Mouse (Mus musculus) CD8-positive naive resting alpha-beta T cell, adult 2 months (primary cell): ENCODE data around the gene Camk2b.
"Not testable (repeated sequence)": the region's sequence is repeated elsewhere in the genome, so short reads cannot be mapped to it uniquely, and the experiment has no call there.

Experiments
- DNase-seq, 2 experiments: peaks; one replicate each; pipeline ENCODE4 v3.0.0; 2022; ENCODE audit warnings: low read depth in 2 of 2, low spot score in 2 of 2

Gene Camk2b

DNA sequence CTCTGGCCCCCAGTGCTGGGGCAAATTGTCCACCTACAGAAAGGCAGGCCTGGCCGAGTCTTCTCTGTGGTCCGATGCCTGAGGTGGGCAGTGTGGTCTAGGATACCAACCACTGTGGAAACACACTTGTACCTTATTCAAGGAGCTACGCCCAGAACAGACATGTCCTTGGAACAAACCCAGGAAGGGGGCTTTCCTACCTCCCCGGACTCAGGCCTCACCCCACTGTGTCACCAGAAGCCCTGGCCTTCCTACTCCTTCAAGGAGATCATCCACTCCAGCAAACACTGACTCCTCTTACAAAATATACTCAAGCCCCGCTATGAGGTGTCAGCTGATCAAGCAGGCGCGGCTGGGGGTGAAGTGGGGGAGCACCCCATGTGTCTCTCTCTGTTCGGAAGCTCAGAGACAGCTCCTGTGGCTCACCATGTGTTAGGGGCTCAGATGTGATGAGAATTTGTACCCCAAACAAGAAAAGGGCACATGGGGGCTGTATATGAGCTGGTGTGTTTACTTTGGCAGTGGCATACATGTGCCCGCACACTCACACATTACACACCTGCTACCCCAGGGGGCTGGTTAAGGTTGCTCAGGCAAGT lies 49.3 kb downstream of the Camk2b start:
- no peak for DNase-seq

GRCm38 (mm10) chr11:6016368-6016767 lies 49.8 kb downstream of the Camk2b start:
- DNase-seq, result no peak

- no peak for DNase-seq
Observed at GRCm38 (mm10) chr11:6015011-6015431, 51.1 kb downstream of the Camk2b start.

- peak in 1 of 2 experiments; percentile 28 for DNase-seq
Observed at GRCm38 (mm10) chr11:6013359-6013758, 52.8 kb downstream of the Camk2b start.

GRCm38 (mm10) chr11:6011879-6012278 lies 54.3 kb downstream of the Camk2b start:
- no peak for DNase-seq

GRCm38 (mm10) chr11:6010751-6011482 lies 55.2 kb downstream of the Camk2b start:
- not testable (repeated sequence) for DNase-seq

GRCm38 (mm10) chr11:6007779-6008128 lies 58.4 kb downstream of the Camk2b start:
- DNase-seq, result not testable (repeated sequence)

DNA sequence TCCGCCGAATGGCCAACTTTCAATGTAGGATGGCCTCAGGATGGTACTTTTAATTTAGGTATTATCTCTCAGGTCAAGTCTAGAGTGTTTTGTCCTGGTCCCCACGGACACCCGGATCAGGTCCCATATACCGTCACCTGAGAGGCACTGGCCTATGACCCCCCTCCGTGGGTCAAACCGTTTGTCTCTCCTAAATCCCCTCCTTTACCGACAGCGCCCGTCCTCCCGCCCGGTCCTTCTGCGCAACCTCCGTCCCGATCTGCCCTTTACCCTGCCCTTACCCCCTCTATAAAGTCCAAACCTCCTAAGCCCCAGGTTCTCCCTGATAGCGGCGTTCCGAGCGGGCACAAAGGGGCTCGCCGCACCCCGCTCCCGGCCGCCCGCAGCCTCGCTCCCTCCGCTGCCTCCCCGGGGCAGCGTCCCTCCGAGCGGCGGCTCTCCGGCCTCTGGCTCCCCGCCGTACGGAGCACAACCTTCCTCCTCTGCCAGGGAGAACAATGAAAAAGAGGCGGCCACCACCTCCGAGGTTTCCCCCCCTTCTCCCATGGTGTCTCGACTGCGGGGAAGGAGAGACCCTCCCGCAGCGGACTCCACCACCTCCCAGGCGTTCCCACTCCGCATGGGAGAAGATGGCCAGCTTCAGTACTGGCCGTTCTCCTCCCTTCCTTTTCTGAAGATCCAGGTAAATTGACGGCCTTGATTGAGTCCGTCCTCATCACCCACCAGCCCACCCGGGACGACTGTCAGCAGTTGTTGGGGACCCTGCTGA lies 59.0 kb downstream of the Camk2b start:
- DNase-seq, result not testable (repeated sequence)

DNA sequence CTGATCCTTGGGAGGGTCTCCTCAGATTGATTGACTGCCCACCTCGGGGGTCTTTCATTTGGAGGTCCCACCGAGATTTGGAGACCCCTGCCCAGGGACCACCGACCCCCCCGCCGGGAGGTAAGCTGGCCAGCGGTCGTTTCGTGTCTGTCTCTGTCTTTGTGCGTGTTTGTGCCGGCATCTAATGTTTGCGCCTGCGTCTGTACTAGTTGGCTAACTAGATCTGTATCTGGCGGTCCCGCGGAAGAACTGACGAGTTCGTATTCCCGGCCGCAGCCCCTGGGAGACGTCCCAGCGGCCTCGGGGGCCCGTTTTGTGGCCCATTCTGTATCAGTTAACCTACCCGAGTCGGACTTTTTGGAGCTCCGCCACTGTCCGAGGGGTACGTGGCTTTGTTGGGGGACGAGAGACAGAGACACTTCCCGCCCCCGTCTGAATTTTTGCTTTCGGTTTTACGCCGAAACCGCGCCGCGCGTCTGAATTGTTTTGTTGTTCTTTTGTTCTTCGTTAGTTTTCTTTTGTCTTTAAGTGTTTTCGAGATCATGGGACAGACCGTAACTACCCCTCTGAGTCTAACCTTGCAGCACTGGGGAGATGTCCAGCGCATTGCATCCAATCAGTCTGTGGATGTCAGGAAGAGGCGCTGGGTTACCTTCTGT lies 59.7 kb downstream of the Camk2b start:
- peak in 1 of 2 experiments; percentile 29 for DNase-seq

- DNase-seq, result not testable (repeated sequence)
Observed at GRCm38 (mm10) chr11:6005374-6006043, 60.7 kb downstream of the Camk2b start.

DNA sequence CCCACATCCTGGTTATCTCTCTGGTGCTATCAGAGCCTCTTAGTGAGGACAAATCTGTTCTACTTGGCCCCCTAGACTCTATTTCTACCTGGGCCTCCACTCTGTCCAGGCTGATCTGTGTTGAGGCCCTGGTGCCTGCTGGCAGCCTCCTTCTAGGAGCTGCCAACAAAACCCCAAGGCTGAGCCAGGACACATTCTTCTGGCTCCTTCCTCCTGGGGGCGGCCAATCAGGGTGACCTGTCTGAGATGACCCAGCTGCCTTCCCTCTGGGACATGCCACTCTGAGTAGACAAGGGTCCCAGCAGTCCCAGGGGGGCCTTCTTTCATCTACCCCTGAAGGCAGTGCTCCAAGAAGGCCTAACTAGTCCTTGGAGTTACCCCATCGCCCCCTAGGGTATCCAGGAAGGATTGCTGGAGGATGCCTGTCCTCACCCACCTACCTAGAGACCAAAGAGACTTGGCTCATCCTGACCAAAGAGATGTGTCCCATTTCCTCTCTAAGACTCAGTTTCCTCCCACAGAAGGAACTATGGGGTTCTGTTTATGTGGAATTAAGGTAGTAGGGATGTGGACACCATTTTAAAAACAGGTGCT lies 63.0 kb downstream of the Camk2b start:
- no peak for DNase-seq

- no peak for DNase-seq
Observed at GRCm38 (mm10) chr11:6001981-6002649, 64.0 kb downstream of the Camk2b start.

- DNase-seq, result no peak
Observed at GRCm38 (mm10) chr11:6000961-6001682, 65.0 kb downstream of the Camk2b start.

DNA sequence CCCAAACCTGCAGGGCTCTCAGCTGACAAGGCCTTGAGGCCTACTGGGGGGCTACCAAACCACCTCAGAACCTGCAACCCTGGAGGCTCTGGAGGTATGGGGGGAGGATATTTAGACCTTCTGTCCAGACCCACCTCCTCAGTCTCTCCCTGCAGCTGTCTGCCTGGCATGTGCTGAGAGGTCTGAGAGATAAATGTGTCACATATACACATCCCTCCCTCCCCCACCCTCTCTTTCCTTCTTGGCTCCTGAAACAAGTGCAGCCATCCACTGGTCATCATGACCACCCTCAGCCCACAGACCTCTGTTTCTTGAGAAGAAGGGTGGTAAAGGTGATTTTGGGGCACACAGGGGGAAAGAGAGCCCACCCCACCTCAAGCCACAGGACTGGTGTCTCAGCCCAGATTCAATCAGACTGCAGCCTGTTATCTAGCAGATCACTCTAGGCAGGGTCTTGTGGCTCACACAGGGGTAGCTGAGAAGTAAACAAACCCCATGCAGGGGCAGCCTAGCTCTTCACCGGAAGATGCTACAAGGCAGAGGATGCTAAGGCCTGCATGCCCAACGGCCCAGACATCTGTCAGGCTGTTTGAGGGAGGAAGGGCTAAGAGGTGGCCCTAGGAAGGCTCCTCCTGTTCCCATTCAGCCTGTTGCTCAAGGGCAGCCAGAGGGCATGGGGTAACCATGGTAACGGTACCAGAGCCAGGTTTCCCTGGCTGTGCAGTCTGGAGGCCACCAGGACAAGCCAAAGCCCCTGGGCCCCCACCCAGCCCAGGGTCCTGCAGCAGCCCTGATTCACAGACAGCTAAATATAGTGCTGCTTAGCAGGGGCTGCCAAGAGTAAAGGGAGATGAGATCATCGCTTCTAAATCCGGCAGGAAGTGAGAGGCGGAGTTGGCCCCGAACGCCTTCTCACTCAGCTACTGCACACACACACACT lies 66.1 kb downstream of the Camk2b start:
- peak; percentile 36 to 47 for DNase-seq

DNA sequence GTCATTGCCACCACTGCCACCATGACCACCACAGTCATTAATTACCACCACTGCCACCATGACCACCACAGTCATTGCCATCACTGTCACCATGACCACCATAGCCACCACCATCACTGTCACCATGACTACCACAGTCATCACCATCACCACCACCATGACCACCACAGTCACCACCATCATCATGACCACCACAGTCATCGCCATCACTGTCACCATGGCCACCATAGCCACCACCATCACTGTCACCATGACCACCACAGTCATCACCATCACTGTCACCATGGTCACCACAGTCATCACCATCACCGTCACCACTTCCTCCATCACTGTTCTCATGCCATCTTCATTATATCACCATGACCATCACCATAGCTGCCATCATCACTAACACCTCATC lies 67.7 kb downstream of the Camk2b start:
- DNase-seq, result no peak

GRCm38 (mm10) chr11:5995989-5996388 lies 70.2 kb downstream of the Camk2b start:
- peak; percentile 71 to 78 for DNase-seq

- DNase-seq, result no peak
Observed at GRCm38 (mm10) chr11:5994880-5995279, 71.3 kb downstream of the Camk2b start.

GRCm38 (mm10) chr11:5994212-5994611 lies 72.0 kb downstream of the Camk2b start:
- DNase-seq, result no peak
